Mouse (Mus musculus): Measurements from ENCODE around the gene Serpinb8.

- no peak for TF ChIP-seq POLR2A (IDR thresholded peaks at IDR 0.05; ENCODE audit: insufficient read length, low read depth)
- TF ChIP-seq MYOG (IDR thresholded peaks at IDR 0.05; ENCODE audit: control insufficient read depth in 1 of 3, insufficient read depth in 1 of 3, insufficient read length in 2 of 3, low read depth in 2 of 3) = no peak
- TF ChIP-seq E2F4 (IDR thresholded peaks at IDR 0.05; ENCODE audit: insufficient read depth) = no peak
- no peak for TF ChIP-seq TCF12 (IDR thresholded peaks at IDR 0.05; ENCODE audit: insufficient read depth, poor library complexity, severe bottlenecking)
- TF ChIP-seq POLR2AphosphoS2 (IDR thresholded peaks at IDR 0.05; ENCODE audit: insufficient read length, low read depth) = no peak
- TF ChIP-seq USF1 (IDR thresholded peaks at IDR 0.05; ENCODE audit: low read depth) = no peak
- no peak for TF ChIP-seq MAX (IDR thresholded peaks at IDR 0.05; ENCODE audit: low read depth)
- TF ChIP-seq MYOD1 (IDR thresholded peaks at IDR 0.05; ENCODE audit: control insufficient read depth in 1 of 3, insufficient read length in 2 of 3, low read depth in 2 of 3) = no peak
- TF ChIP-seq TCF3 (IDR thresholded peaks at IDR 0.05; ENCODE audit: insufficient read length, low read depth) = no peak
- TF ChIP-seq REST (IDR thresholded peaks at IDR 0.05; ENCODE audit: insufficient read depth, insufficient read length) = no peak
- TF ChIP-seq SRF (IDR thresholded peaks at IDR 0.05; ENCODE audit: control insufficient read depth, insufficient read length, low read depth) = no peak
Observed at GRCm38 (mm10) chr1:107638459-107638858, 48.7 kb downstream of the Serpinb8 start.

Measured in myocyte (in vitro differentiated cells).